Mouse (Mus musculus): ENCODE measurements around the gene Nfe2. TPM values are rescaled to one million over a fixed set of nuclear protein-coding genes. Genes with fewer than 3 reads are reported as not detected.

Gene Nfe2
- total and polyA plus RNA-seq, 3 experiments, result 0.14 TPM; not detected in 2

- Histone ChIP-seq H3K27ac (ENCODE audit: insufficient read depth, low read depth) (no peak overlapping the region), H3K9me3 (replicated peaks; ENCODE audit: low read length) (no peaks in the 10 kb centered on the region), H3K79me2 (replicated peaks; ENCODE audit: control insufficient read depth, extremely low read depth, insufficient read depth, poor library complexity, severe bottlenecking) (peaks cover 62% of the 10 kb centered on the region), H3K27me3 (replicated peaks) (no peaks in the 10 kb centered on the region), H3K4me2 (ENCODE audit: insufficient read depth, low read depth, poor library complexity, severe bottlenecking) (no peak overlapping the region), H3K9ac (ENCODE audit: insufficient read depth, low read depth) (no peak overlapping the region), H3K4me1 (ENCODE audit: control insufficient read depth in 1 of 2, insufficient read depth in 2 of 2) (peaks cover 0 to 48% of the 10 kb centered on the region in 2 experiments; a peak in 2 of 4 replicates), H3K36me3 (replicated peaks in 1 of 2; ENCODE audit: control insufficient read depth in 1 of 2, insufficient read depth in 1 of 2, low read length in 1 of 2) (peaks cover 13 to 48% of the 10 kb centered on the region in 2 experiments), H3K4me3 (replicated peaks in 1 of 3; ENCODE audit: low read depth in 2 of 3, low read length in 2 of 3, poor library complexity in 1 of 3) (no peak overlapping the region)
- TF ChIP-seq SIN3A (IDR thresholded peaks at IDR 0.05; ENCODE audit: low read length), result no peak
- TF ChIP-seq SMC3 (IDR thresholded peaks at IDR 0.05; ENCODE audit: low read depth, low read length), result peak; percentile 59
- no peak for TF ChIP-seq UBTF (IDR thresholded peaks at IDR 0.05; ENCODE audit: low read depth, low read length)
- no peak for TF ChIP-seq HCFC1 (IDR thresholded peaks at IDR 0.05; ENCODE audit: low read depth, low read length)
- no peak for TF ChIP-seq CHD1 (IDR thresholded peaks at IDR 0.05; ENCODE audit: low read depth, low read length)
- TF ChIP-seq RAD21 (IDR thresholded peaks at IDR 0.05; ENCODE audit: low read depth, low read length), result peak; percentile 52
- TF ChIP-seq CTCF (conservative IDR thresholded peaks at IDR 0.05 in 1 of 2, IDR thresholded peaks at IDR 0.05 in 1 of 2; ENCODE audit: low read depth in 2 of 2, low read length in 2 of 2), result peak; percentile 74 to 79
- peak; percentile 59 for DNase-seq (ENCODE audit: extremely low read depth)
- in situ Hi-C loops (cut with MboI; ENCODE audit: low pct_ligation_motif_present, low pct_unique_long_range_greater_than_20kb, low sequenced_read_pairs) (loop anchor here (5.0 kb wide), 1 partner anchor 36 kb away; no protein-coding TSS in a partner anchor), dilution Hi-C loops (cut with MboI; ENCODE audit: extremely low pct_ligation_motif_present, extremely low pct_unique_long_range_greater_than_20kb, low sequenced_read_pairs) (no loop called here)
Measured at GRCm38 (mm10) chr15:103280817-103281464, 22.7 kb upstream of the Nfe2 start.

GRCm38 (mm10) chr15:103279750-103280149 is 21.5 kb upstream of the Nfe2 start:
- in situ Hi-C loops (cut with MboI; ENCODE audit: low pct_ligation_motif_present, low pct_unique_long_range_greater_than_20kb, low sequenced_read_pairs) (loop anchor here (5.0 kb wide), 1 partner anchor 38 kb away; no protein-coding TSS in a partner anchor), dilution Hi-C loops (cut with MboI; ENCODE audit: extremely low pct_ligation_motif_present, extremely low pct_unique_long_range_greater_than_20kb, low sequenced_read_pairs) (no loop called here)
- Histone ChIP-seq H3K27ac (ENCODE audit: insufficient read depth, low read depth) (no peak overlapping the region), H3K9me3 (replicated peaks; ENCODE audit: low read length) (no peaks in the 10 kb centered on the region), H3K27me3 (replicated peaks) (no peaks in the 10 kb centered on the region), H3K4me1 (ENCODE audit: control insufficient read depth in 1 of 2, insufficient read depth in 2 of 2) (peaks cover 0 to 41% of the 10 kb centered on the region in 2 experiments; a peak in 2 of 4 replicates), H3K4me2 (ENCODE audit: insufficient read depth, low read depth, poor library complexity, severe bottlenecking) (no peak overlapping the region), H3K9ac (ENCODE audit: insufficient read depth, low read depth) (no peak overlapping the region), H3K79me2 (replicated peaks; ENCODE audit: control insufficient read depth, extremely low read depth, insufficient read depth, poor library complexity, severe bottlenecking) (peaks cover 58% of the 10 kb centered on the region), H3K36me3 (replicated peaks in 1 of 2; ENCODE audit: control insufficient read depth in 1 of 2, insufficient read depth in 1 of 2, low read length in 1 of 2) (peaks cover 13 to 40% of the 10 kb centered on the region in 2 experiments), H3K4me3 (replicated peaks in 1 of 3; ENCODE audit: low read depth in 2 of 3, low read length in 2 of 3, poor library complexity in 1 of 3) (no peak overlapping the region)
- TF ChIP-seq ZNF384 (IDR thresholded peaks at IDR 0.05; ENCODE audit: low read depth, low read length) (peak; percentile 61), BHLHE40 (IDR thresholded peaks at IDR 0.05; ENCODE audit: low read depth, low read length) (no peak), MAFK (IDR thresholded peaks at IDR 0.05; ENCODE audit: insufficient replicate concordance, low read length) (no peak), ELF1 (IDR thresholded peaks at IDR 0.05; ENCODE audit: low read depth, low read length) (no peak), RAD21 (IDR thresholded peaks at IDR 0.05; ENCODE audit: low read depth, low read length) (peak; percentile 35), MYC (IDR thresholded peaks at IDR 0.05; ENCODE audit: low read depth, low read length) (peak; percentile 72; the same call in 1 of the 2 replicates), CTCF (conservative IDR thresholded peaks at IDR 0.05 in 1 of 2, IDR thresholded peaks at IDR 0.05 in 1 of 2; ENCODE audit: low read depth in 2 of 2, low read length in 2 of 2) (peak; percentile 58 to 73), MAX (IDR thresholded peaks at IDR 0.05; ENCODE audit: low read length) (no peak), CHD2 (IDR thresholded peaks at IDR 0.05; ENCODE audit: low read length) (no peak), TBP (conservative IDR thresholded peaks at IDR 0.05; ENCODE audit: low read depth, low read length) (no peak), ZKSCAN1 (IDR thresholded peaks at IDR 0.05; ENCODE audit: borderline replicate concordance, low read depth, low read length) (no peak), SMC3 (IDR thresholded peaks at IDR 0.05; ENCODE audit: low read depth, low read length) (peak; percentile 39), IRF4 (IDR thresholded peaks at IDR 0.05; ENCODE audit: low read depth, low read length) (no peak), RCOR1 (conservative IDR thresholded peaks at IDR 0.05; ENCODE audit: low read depth, low read length) (no peak)
- DNase-seq (ENCODE audit: extremely low read depth), result peak; percentile 62

Measured in CH12.LX (cell line).